Mouse (Mus musculus) MN1 (cell line): ENCODE measurements around the gene Sdhaf2.
"Not testable (repeated sequence)": the region's sequence is repeated elsewhere in the genome, so short reads cannot be mapped to it uniquely, and the experiment has no call there.

Experiments used
- DNase-seq: peaks from one replicate; pipeline ENCODE4 v3.0.0-alpha.2; 2016; ENCODE audit warnings: low spot score

The Sdhaf2 gene

DNA sequence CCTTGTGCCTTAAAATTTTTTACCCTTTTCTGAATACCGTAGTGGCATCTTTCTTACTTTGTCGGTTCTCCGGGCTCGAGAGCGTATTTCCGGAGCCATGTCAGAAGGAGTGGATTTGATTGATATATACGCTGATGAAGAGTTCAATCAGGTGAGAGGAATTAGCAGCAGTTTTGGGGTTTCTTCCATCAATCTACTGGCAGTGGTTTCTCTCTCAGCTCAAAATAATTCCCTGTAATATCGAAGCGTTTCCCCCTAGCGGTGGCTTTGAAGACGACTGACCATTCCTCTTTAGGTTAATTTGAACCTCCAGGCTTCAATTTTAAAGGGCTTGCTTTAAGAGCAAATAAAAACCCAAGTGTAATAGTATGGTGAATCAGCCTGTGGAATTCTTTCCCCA, at the start of gene Sdhaf2:
TSS of gene Sdhaf2 (minus strand) at position 233 of the 400 bp plus-strand sequence.
- peak; percentile 71 for DNase-seq

DNA sequence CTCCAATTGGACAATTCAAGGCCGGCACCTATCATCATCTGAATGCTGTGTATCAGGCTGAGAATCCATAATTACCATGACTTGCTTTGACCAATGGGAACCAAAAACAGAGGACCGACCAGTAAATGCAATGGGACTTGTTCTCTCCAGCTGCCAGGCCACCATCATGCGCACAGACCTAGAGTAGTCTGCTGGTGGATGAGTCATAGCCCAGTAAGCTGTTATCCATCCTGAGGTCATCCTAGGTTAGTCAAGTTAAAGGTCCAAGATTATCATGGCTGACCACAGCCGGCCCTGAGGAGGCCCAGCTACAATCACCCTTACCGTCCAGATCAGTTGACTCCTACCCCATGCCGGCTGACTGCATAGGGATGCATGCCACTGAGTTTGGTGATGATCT, 43.7 kb upstream of the Sdhaf2 start:
- DNase-seq, result no peak

DNA sequence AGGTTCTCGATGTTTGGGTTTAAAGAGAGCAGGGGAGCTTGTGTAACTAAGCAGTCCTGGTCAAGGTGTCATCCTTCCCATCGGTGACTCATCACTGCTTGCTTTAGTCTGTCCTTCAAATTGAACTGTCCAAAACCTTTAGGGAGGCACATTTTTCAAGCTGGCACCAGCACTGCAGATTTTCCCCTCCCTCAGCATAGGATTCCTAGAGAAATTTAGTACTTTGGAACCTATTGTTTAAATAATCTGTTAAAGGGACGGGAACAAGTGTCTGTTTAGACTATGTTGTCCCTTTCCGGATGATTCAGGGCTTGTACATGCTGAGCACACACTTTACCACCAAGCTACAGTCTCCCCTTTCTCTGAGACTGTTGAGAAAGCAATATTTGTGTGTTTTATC, 39.3 kb upstream of the Sdhaf2 start:
- DNase-seq, result no peak

DNA sequence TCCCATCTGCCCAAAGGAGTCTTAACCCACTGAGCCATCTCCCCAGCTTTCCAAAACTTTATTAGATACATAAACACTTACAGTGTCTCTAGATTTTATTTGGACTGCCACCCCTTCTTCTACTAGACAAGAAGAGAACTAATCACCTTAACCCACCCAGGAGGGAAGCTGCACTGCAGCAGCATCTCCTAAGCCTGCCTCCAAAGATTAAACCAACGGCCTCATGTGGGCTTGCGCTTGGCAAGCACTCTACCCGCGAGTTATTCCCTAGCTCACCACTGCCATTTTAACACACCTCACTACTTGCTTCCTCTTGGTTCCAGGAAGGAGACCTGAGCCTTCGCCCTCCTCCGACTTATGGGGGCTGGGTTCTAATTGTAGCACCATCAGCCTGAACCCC, 38.3 kb upstream of the Sdhaf2 start:
- no peak for DNase-seq

DNA sequence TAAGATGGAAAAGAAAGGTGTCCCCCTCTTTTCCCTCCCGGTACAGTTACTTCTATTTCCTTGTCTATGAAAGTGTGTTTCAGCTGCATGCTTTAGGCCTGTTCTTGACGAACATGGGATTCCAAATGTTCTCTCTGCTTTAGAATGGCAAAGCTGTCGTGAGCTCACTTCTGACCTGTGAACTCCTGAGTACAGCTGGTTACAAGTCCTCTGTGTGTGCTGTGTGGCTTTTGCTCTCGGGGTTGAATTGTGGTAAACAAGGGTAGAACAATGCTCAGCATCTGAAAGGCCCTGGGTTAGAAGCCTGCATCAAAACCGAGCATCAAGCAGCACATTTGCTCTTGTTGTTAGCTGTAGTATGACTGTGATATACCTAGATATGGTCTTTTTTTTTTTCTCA, 36.4 kb upstream of the Sdhaf2 start:
- no peak for DNase-seq

DNA sequence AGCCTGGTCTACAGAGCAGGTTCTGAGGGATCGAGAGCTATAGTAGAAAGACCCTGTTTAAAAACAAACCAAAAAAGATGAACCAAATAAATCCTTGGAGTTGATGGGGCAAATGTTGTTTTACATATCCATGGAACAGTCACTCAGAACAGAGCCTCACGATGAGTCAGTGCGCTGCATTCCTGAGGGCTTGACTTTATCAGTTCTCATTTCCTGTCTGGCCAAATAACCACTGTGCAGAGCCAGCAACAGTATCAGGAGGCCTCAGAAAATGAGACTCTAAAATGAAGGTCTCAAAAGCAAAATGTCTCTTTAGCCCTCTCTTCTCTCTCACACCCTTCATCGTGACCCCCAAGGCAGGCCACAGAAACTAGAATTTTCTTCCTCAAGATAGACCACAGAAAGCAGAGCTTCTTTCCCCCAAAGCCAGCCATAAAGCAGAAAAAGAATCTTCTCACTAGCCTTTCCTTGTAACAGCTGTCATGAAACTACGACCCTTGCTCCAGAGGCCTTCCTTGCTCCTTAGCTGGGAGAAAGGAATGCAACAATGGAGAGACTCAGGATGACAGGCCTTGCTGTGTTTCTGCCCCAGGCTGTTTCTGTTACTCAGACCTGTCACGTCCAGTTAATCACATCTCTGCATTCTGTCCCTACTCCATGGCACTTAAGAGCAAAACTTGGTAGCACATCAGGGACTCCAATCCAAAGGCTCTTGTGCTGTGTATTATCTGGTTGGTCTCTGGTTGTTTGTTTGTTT, 35.8 kb upstream of the Sdhaf2 start:
- peak; percentile 32 for DNase-seq

DNA sequence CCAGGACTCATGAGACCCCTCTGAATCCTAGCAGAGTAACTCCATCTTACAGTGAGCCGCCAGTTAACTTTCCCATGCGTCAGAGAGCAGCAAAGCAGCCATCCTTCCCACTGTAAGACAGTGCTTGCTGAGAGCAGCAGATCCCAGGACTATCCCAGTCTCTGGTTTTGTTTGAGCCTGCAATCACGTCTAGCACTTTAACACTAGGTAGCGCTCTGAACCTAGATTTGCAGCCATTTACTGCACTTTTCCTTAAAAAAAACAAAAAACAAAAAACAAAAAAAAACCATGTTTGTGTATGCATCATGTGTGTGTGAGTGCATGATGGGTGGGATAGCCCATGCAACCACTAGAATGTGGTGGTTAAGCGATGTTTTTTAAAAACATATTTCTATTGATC, 34.2 kb upstream of the Sdhaf2 start:
- DNase-seq, result peak; percentile 58

DNA sequence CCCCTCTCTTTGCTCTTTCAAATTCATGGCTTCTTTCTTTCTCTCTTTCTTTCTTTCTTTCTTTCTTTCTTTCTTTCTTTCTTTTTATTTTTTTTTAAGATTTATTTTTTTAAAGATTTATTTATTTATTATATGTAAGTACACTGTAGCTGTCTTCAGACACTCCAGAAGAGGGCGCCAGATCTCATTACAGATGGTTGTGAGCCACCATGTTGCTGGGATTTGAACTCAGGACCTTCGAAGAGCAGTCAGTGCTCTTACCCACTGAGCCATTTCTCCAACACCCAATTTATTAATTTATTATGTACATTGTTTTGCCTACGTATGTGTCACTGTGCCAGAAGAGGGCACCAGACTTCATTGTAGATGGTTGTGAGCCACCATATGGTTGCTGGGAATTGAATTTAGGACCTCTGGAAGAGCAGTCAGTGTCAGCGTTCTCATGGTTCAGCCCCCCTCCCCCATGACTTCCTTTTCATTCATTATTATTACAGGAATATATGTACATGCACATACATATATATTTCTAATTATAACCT, 32.0 kb upstream of the Sdhaf2 start:
- DNase-seq, result not testable (repeated sequence)

DNA sequence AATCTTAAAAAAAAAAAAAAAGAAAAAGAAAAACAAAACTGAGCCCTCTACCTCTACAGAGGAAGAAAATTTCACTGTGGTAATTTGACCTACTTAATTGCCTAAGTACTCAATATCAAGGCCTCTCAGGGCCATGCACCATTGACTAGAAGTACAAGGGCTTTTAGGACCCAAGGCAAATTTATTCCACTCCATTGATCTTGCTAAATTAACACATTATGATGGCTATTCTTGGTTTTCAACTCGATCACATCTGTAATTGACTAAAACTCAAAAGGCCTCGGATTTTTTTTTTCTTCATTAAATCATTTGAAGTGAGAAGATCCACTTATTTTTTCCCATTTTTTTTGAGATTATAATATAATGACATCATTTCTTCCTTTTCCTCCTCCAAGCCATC, 31.5 kb upstream of the Sdhaf2 start:
- no peak for DNase-seq

DNA sequence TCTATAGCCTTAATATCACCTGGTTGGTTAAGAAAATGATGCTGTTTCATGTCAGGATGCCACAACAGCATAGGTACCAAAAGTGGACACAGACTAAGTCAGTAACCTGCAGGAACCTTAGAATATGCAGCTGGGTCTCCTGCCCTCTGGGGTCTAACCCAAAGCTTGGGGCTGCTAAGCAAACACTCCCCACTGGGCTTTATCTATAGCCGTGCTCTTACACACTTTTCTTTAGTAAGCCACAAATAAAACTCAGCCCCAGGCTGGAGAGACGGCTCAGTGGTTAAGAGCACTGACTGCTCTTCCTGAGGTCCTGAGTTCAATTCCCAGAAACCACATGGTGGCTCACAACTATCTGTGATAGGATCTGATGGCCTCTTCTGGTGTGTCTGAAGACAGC, 31.1 kb upstream of the Sdhaf2 start:
- DNase-seq, result no peak

DNA sequence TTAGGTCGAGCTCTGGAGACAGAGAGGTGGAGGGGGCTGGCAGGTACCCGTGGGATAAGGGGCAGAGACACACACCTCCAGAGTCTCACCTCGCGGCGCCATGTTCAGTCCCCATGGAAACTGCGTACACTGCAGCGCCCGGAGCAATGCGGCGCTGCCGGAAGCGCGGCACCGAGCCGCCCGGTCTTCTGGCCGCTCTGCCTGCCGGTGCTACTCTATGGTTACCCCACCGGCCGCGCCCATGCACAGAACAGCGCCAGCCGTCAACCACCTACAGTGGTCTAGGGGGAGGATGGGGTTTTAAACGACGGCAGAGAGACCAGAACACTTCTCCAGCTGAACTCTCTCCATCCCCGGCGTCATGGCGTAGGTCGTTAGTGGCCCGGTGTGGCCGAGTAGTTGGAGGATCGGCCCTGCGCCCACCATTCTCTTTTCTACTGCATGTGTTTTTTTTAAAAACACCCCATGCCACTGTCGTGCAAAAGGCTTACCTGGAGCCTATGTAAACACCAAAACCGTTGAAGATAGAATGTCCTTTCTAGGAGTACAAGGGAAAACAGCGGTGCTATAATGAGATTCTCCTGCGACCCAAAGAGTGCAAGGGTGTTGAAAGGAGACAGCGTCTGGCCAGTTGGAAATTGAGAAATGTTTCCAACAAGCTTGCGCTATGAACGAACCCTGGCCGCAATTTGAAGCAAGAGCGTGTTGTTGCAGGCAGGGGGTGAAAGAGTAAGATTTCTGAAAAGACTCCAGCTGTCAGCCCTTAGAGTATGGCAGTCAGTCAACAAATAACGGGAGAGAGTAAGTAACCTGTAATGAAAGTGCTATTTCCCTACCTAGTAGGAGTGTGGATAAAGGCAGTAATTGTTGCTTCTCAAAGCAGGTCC, 29.9 kb upstream of the Sdhaf2 start, which contains the start of gene Tmem216:
TSS of gene Tmem216 (minus strand) at position 615 of the 887 bp plus-strand sequence.
- DNase-seq, result peak; percentile 74

DNA sequence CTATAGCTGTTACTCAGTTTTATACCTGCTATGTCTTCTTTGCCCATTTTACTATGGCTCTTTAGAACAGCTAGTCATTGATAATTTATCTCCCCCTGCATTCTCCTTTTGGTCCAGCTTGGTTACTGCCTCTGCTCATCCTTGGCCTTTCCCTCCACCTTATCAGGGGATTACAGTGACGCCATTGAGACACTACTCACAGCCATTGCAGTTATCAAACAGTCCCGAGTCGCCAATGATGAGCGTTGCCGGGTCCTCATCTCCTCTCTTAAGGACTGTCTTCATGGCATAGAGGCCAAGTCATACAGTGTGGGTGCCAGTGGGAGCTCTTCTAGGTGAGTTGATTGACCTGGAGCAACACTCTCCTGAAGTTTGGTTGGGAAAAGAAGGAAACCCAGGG, 13.5 kb upstream of the Sdhaf2 start:
- DNase-seq, result no peak

DNA sequence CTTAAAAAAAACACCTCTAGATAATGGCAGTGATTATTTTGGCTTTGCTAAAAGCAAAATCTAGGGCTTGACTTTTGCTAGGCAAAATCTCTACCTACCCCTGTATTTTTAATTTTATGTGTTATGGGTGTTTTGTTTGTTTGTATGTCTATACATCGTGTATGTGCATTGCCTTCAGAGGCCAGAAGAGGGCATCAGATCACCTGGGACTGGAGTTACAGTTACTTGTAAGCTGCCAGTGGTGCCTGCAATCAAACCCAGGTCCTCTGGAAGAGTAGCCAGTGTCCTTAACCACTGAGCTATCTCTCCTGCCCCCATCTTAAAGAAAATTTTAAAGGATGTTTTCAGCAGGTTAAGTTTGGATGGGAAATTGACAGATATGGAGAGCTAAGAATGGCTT, 4.1 kb upstream of the Sdhaf2 start:
- no peak for DNase-seq

DNA sequence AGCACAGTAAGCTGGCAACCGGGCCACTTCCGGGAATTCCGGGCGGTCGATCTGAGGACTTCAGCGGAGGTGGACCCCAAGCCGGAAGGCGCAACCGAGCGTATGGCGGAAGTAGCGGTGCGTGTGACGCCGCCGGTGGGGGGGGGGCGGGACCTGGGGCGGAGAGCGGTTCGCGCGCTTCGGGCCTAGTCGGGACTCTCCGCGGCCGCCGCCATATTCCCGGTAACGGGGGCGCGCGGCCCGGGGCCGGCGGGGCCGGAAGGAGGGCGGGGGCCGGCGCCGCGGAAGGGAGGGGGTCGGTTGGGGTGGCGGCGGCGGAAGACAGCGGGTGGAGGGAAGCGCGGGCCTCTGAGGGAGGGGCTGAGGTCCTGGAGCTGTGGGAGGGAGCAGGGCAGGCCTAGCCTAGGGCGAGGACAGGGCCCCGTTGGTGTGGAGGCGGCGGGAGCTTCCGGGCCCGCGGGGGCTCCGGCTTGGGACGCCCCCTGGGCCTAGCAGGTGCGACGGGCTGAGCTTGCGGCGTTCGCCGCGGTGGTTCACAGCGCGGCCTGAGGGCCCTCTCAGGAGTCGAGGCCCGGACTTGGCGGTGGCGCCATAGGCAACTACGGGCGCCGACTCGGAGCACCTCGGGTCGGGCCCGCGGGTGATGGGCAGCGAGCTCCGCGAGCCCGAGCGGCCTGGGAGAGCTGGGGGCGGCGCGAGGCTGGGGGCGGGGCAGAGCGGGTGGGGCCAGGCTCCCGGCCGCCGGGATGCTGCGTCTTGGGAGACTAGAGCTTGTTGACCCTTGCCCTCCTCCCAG, 638 bp downstream of the Sdhaf2 start, which contains the start of gene Cpsf7:
TSS of gene Cpsf7 (plus strand) at position 161 of the 796 bp plus-strand sequence.
- peak; percentile 88 for DNase-seq

DNA sequence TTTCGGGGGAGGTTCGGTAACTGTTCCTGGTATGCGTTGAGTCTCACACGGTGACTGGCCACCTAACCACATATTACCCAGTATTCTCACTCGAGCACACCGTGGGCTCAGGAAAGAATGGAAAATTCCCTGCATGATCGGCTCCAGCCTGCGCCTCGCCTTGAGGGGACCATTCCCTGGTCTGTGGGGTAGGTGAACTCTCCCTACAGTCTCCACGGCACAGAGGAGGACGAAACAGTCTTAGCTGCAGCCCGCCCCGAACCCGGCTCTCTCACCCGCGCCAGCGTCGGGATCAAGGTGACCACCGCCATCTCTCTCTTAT, 1.2 kb downstream of the Sdhaf2 start:
- DNase-seq, result no peak

DNA sequence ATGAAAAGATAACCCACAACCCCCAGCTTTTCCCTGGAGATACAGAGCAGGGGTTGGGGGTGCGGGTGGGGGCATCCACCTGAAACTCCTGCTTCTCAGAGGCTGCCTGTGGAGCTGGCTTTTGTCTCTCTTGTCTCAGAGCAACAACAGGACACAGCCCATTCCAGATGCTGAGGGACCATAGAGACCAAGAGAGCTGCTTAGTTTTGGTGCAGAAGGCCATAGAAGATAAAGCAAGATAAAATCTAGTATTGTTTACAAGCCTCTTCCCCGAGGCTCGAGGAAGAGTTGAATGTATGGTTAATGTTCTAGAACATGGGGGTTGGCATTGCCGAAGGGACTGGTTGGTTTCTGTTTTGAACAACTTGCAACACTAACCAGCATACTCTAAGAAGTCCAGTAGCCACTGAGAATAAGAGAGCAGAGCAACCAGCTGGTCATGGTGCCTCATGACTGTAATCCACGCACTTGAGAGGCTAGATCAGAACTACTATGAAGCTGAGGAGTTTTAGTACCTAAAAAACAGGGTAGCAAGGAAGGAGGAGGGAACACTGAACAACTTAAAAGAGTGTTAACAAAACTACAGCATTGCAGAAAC, 2.4 kb downstream of the Sdhaf2 start:
- DNase-seq, result peak; percentile 7

DNA sequence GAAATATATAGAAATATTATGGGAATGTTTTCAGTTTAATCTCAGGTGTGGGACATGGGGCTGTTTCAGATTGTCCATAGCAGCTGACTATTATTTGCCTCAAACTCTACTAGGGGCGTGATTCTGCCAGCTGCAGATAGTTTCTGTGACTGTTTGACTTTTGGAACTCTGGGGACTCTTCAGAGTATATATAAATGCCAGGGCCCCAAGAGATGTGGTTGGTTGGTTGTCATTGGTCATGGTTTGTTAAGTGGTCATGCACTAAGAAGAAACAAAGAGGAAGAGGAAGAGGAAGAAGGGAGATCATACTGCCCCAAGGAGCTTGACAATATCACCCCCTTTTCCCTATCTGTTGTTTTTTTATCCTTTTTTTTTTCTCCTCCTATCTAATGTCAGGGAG, 4.0 kb downstream of the Sdhaf2 start:
- no peak for DNase-seq

DNA sequence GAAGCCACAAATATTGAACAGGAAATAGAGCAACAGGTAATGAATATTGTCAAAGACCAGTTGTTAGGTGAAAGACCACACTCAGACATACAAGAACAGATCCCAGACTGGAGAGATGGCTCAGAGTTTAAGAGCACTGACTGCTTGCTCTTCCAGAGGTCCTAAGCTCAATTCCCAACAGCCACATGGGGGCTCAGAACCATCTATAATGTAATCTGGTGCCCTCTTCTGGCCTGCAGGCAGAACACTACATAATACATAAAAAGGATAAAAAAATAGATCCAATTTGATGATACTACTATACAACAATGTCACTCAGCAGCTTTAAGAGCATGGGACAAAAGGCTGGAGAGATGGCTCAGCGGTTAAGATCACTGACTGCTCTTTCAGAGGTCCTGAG, 5.6 kb downstream of the Sdhaf2 start:
- peak; percentile 38 for DNase-seq

DNA sequence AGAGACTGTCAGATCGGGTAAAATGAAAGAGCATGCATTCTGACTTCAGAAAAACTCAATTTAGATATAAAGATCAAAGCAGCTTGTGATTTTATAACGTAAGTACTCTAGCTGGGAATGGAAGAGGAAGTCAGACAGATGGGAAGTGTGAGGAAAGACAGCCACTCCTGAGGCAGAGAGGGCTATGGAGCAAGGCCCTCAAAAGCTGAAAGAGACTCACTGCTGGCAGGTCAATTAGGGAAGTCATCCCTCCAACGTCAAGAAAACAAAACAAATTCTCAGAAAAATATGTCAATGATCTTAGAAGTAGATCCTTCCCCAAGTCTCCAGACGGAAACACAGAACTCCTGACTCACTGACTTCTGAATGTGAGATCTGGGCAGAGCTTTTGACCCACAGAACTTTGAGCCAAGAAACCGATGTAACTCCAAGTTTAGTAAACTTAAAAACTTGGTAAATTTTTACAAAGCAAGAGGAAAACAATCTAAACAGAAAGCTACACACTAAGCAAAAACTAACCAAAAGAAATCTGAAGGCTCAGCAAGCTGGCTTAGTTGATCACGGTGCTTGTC, 15.1 kb downstream of the Sdhaf2 start:
- DNase-seq, result no peak

DNA sequence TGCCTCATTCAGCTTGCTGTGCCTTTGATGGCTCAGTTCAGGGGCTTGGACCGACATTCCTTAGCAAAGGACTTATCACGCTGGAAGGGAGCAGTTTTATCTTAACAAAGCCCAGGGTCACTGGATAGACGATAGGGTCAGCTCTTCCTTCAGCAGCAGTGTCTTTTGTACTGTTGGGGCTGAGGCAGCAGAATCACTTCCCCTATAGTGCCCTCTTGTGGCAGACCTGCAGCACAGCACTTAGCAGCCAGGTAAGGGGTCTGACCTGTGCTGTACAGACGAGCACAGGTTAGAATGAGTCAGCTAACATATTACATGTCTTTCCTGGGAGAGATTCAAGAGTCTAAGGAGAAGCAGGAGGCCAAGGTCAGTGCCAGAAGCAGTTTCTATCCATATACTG, 23.4 kb downstream of the Sdhaf2 start:
- DNase-seq, result peak; percentile 53

DNA sequence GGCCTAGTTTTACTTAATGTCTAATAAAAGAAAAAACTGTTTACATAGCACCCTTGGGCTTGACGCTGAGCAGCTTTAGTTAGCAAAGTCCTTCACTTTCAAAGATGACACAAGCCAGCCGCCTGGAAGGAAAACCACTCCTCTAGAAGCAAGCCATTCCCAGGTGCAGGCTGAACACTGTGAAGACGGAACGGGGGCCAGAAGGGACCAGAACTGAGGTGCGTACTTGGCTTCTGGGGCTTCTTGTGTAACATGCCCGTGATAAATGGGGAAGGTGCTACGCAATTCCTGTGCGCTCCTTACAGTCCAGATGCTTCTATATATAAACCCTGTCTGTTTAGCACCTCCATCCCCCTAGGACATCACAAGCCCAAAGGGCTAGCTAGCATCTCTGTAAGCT, 25.4 kb downstream of the Sdhaf2 start:
- no peak for DNase-seq
